Mouse (Mus musculus) testis, adult 2 months (tissue): ENCODE results near the gene Pard6b. TPM values are rescaled to one million over a fixed set of nuclear protein-coding genes. Genes with fewer than 3 reads are reported as not detected.
A peak's percentile ranks its signal among the peaks of the same experiment; 100 is the strongest.
"Not testable (repeated sequence)": the region's sequence is repeated elsewhere in the genome, so short reads cannot be mapped to it uniquely, and the experiment has no call there.

Experiments
- H3K27ac ChIP-seq: fragments of 200-500 bp; 2 replicates; pipeline ENCODE4 v1.5.1; 2012; ENCODE audit warnings: low read depth, low read length; ENCODE audit not compliant: control insufficient read depth, insufficient read depth
- H3K27me3 ChIP-seq: fragments of 200-500 bp; 2 replicates; pipeline ENCODE4 v1.6.1; 2012; ENCODE audit warnings: mild to moderate bottlenecking, low read length, moderate library complexity; ENCODE audit not compliant: control insufficient read depth, insufficient read depth
- H3K36me3 ChIP-seq: fragments of 200-500 bp; 2 replicates; pipeline ENCODE4 v1.6.1; 2012; ENCODE audit warnings: mild to moderate bottlenecking, low read length; ENCODE audit not compliant: control insufficient read depth, insufficient read depth
- H3K4me1 ChIP-seq: fragments of 200-500 bp; 2 replicates; pipeline ENCODE4 v1.6.1; 2012; ENCODE audit warnings: low read length; ENCODE audit not compliant: control insufficient read depth, insufficient read depth
- H3K4me3 ChIP-seq: fragments of 200-500 bp; 2 replicates; pipeline ENCODE4 v1.5.1; 2012; ENCODE audit warnings: low read depth, mild to moderate bottlenecking, low read length, moderate library complexity, mixed read lengths; ENCODE audit not compliant: control insufficient read depth
- CTCF ChIP-seq: fragments of 200-500 bp; IDR thresholded peaks from 2 replicates; pipeline ENCODE4 v1.5.1; 2012; ENCODE audit warnings: low read depth, mild to moderate bottlenecking, inconsistent platforms, low read length, moderate library complexity; ENCODE audit not compliant: control insufficient read depth, insufficient read depth, insufficient replicate concordance
- POLR2A ChIP-seq: fragments of 200-500 bp; IDR thresholded peaks from 2 replicates; pipeline ENCODE4 v1.6.1; 2012; ENCODE audit warnings: low read depth, mild to moderate bottlenecking, inconsistent platforms, low read length, moderate library complexity; ENCODE audit not compliant: control insufficient read depth
- polyA plus RNA-seq: library from polyadenylated mRNA; depleted of rRNA; stranded (reverse); fragments of >200 nt; gene quantifications from 2 replicates; pipeline ENCODE4 v1.2.3, GENCODE M21; 2012

Gene Pard6b
- polyA plus RNA-seq, 1 experiment = 6.9 TPM

DNA sequence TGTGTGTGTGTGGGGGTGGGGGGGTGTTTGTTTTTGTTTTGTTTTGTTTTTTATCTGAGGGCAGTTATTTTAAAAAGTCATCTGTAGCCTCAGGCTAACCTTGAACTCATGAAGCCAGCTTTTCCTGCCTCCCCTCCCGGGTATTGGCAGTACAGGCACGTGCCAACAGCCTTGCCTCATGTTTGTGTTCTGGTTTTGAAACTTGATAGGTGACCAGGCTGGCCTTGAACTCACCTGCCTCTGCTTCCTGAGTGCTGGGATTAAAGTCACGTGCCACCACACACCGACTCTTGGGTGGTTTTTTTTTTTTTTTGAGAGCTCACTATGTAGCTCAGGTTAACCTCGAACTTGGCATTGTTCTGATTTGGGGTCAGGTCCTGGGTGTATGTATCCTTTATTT, 21.0 kb downstream of the Pard6b start:
- Histone ChIP-seq H3K27me3 (no peaks in the 10 kb centered on the region), H3K4me1 (peaks cover 1% of the 10 kb centered on the region), H3K27ac (no peak overlapping the region), H3K36me3 (no peaks in the 10 kb centered on the region), H3K4me3 (no peak overlapping the region)
- TF ChIP-seq CTCF = no peak
- TF ChIP-seq POLR2A = no peak

DNA sequence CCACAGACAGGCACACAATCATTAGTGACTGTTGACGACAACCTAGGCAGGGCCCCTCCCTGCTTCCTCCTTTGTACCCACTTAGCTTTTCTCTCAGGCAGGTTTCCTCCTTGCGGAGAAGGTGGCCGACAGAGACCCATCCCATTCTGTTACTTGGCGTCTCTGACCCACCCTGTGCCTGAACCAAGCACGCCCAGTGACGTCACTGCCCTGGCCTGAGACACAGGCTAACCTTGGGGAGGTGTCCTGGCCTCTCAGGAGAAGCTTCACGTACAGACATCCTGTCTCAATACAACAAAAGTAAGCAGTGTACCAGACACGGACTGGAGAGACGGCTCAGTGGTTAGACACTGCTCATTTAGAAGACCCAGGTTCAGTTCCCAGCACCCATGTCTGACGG, 22.5 kb downstream of the Pard6b start:
- no peak overlapping the region for H3K4me3 ChIP-seq
- H3K4me1 ChIP-seq = peaks cover 5% of the 10 kb centered on the region
- H3K27ac ChIP-seq = no peak overlapping the region
- H3K27me3 ChIP-seq = no peaks in the 10 kb centered on the region
- TF ChIP-seq POLR2A (no peak), CTCF (no peak)
- no peaks in the 10 kb centered on the region for H3K36me3 ChIP-seq

DNA sequence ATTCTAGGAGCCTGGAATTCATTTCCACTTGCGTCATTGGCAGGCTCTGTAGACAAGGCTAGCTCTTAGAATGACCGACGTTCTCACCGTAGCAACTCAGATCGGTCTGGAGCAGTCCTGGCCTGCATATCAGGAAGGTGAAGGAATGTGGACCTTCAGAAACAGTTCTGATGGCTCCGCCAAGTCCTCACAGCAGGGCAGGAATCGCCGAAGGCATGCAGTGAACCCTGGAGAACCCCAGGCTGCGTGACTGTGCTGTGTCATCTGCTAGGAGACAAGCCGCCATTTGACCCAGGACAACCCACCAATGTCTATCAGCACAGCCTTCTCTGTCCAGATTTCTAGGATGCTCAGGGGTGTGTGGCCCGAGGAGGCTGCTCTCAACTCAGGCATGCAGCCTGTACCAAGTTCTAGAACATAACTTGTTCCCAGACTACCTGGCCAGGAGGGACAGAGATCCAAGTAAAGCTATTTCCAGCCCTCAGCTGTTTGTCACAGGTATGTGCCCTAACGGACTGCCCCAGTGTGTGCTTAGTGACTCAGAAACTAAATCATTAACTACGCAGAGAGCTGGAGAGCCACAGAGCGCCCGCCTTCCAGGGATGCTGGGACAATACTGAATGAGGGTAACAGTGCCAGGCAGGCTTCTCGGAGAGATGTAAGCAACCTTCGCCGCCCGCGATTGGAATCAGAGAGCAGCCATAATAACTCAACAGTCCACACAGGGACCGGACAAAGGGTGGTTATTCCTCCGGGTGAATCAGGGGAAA, 23.8 kb downstream of the Pard6b start:
- Histone ChIP-seq H3K27me3 (no peaks in the 10 kb centered on the region), H3K36me3 (no peaks in the 10 kb centered on the region), H3K4me1 (peaks cover 5% of the 10 kb centered on the region), H3K27ac (no peak overlapping the region), H3K4me3 (no peak overlapping the region)
- TF ChIP-seq CTCF = no peak
- no peak for TF ChIP-seq POLR2A

DNA sequence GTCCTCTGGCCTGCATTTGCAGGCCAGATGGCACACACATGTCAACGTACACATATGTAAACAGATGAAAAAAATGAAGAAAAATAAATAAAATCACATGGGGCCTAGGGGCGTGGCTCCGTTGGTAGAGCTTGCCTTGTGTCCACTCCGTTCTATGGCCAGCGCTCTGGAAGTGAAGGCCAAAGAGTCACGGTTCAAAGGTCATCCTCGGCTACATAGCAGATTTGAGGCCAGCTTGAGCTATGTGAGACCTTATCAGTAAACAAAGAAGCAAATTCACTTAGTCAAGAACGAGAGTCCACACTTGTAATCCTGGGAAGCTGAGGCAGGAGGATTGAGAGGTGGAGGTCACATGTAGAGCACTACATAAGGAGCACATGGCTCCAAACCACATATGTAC, 24.5 kb downstream of the Pard6b start:
- Histone ChIP-seq H3K4me3 (no peak overlapping the region), H3K27me3 (no peaks in the 10 kb centered on the region), H3K4me1 (peaks cover 5% of the 10 kb centered on the region), H3K27ac (no peak overlapping the region), H3K36me3 (no peaks in the 10 kb centered on the region)
- TF ChIP-seq CTCF (no peak), POLR2A (no peak)

DNA sequence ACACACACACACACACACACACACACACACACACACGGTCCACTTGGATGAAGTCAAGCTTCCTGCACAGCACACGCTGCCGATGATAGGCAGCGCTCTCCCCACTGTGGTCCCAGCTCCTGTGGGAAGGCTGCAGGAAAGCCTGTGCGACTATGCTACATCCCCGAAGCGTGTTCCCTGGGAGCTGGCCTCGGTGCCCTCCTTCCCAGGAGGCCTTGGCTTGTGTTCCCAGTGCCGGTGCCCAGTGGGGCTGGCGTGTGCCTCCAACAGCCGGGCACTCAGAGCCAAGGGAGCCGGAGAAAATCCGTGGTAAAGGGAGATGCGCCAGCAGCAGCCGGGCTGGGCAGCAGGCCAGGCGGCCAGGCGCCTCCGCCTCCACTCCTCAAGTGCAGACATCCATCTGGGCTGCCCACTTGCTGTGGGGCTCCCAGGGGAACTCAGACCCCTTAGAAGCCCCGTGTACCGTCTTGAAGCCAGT, 25.9 kb downstream of the Pard6b start:
- TF ChIP-seq POLR2A (no peak), CTCF (no peak)
- Histone ChIP-seq H3K36me3 (no peaks in the 10 kb centered on the region), H3K4me3 (peak overlapping the region; percentile 24), H3K4me1 (peaks cover 5% of the 10 kb centered on the region), H3K27ac (no peak overlapping the region), H3K27me3 (no peaks in the 10 kb centered on the region)

DNA sequence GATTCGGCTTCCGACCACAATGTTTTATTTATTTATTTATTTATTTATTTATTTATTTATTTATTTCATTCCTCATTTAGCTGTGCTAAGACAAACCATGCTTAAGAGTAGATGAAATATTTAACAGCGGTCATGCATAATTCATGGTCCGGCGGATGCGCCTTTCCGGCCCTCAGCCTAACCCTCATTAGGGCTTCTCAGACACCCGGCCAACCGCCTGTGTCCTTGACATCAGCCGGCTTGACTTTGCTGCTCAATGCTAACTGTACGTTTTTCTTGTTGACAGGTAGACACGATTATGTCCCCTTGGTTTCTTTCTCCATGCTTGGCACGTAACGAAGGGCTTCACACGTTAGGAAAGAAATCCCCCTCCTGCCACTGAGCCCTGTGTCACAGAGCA, 26.6 kb downstream of the Pard6b start:
- peaks cover 8% of the 10 kb centered on the region for H3K4me1 ChIP-seq
- H3K27me3 ChIP-seq = no peaks in the 10 kb centered on the region
- no peaks in the 10 kb centered on the region for H3K36me3 ChIP-seq
- no peak overlapping the region for H3K27ac ChIP-seq
- no peak for TF ChIP-seq CTCF
- no peak for TF ChIP-seq POLR2A
- H3K4me3 ChIP-seq = no peak overlapping the region

DNA sequence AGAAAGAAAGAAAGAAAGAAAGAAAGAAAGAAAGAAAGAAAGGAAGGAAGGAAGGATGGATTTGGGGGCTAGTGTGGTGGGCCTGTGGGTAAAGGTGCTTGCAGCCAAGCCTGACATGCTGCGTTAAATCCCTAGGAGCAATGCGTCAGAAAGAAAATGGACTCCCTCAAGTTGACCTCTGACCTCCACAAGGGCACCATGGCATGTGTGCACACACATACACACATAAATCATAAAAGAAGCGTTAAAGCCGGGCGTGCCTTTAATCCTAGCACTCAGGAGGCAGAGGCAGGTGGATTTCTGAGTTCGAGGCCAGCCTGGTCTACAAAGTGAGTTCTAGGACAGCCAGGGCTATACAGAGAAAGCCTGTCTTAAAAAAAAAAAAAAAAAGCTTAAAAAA, 27.1 kb downstream of the Pard6b start:
- not testable (repeated sequence) for H3K36me3 ChIP-seq, H3K27me3 ChIP-seq, H3K27ac ChIP-seq, H3K4me3 ChIP-seq, H3K4me1 ChIP-seq

DNA sequence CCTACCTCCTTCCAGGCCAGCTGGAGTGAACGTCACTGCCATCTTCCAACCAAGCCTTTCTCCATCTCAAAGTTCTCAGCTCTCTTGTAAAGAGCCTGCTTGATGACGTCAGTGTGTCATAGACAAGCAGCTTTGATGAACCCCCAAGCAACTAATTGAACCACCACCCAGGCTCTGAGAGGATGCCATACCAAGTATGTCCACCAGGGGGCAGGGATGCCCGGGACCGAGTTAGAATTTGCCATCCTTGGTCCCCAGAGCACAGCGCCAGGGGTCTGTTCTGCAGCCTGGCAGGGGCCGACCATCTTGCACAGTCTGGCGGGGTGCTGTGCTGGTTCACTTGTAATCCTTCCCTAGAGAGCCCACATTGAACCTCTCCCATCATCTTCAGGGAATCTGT, 31.1 kb downstream of the Pard6b start:
- H3K27ac ChIP-seq = no peak overlapping the region
- no peak overlapping the region for H3K4me3 ChIP-seq
- peaks cover 13% of the 10 kb centered on the region for H3K4me1 ChIP-seq
- TF ChIP-seq CTCF (peak; percentile 95), POLR2A (no peak)
- H3K36me3 ChIP-seq = no peaks in the 10 kb centered on the region
- no peaks in the 10 kb centered on the region for H3K27me3 ChIP-seq
